Mouse (Mus musculus) heart, embryonic 11.5 days (tissue): ENCODE data around the gene Cacna2d1. TPM values are rescaled to one million over a fixed set of nuclear protein-coding genes. Genes with fewer than 3 reads are reported as not detected.

Experiments
- ATAC-seq: fragments of 200-750 bp; cut with Nextera tagmentation; replicated peaks from 2 replicates; pipeline ENCODE4 v1.8.0; 2017; ENCODE audit warnings: moderate library complexity; ENCODE audit not compliant: insufficient number of reproducible peaks, low FRiP score, low TSS enrichment
- H3K27ac ChIP-seq: fragments of 300-500 bp; sonication (generic); 2 replicates; pipeline ENCODE4 v1.5.1; 2014; ENCODE audit warnings: mild to moderate bottlenecking, low read depth, low read length
- H3K27me3 ChIP-seq: fragments of 300-500 bp; sonication (generic); 2 replicates; pipeline ENCODE4 v1.6.1; 2014; ENCODE audit warnings: mild to moderate bottlenecking, low read length, mixed read lengths; ENCODE audit not compliant: control insufficient read depth, insufficient read depth
- H3K36me3 ChIP-seq: fragments of 300-500 bp; sonication (generic); 2 replicates; pipeline ENCODE4 v1.6.1; 2014; ENCODE audit warnings: mild to moderate bottlenecking, low read length, moderate library complexity, mixed read lengths; ENCODE audit not compliant: control insufficient read depth, insufficient read depth
- H3K4me1 ChIP-seq: fragments of 300-500 bp; sonication (generic); 2 replicates; pipeline ENCODE4 v1.6.1; 2014; ENCODE audit warnings: low read length; ENCODE audit not compliant: control insufficient read depth, insufficient read depth
- H3K4me2 ChIP-seq: fragments of 300-500 bp; sonication (generic); 2 replicates; pipeline ENCODE4 v1.6.1; 2014; ENCODE audit warnings: mild to moderate bottlenecking, moderate library complexity
- H3K4me3 ChIP-seq: fragments of 300-500 bp; sonication (generic); 2 replicates; pipeline ENCODE4 v1.5.1; 2014; ENCODE audit warnings: low read depth, low read length
- H3K9ac ChIP-seq: fragments of 300-500 bp; sonication (generic); 2 replicates; pipeline ENCODE4 v1.6.1; 2014; ENCODE audit warnings: mild to moderate bottlenecking, low read depth, low read length, moderate library complexity
- H3K9me3 ChIP-seq: fragments of 300-500 bp; sonication (generic); replicated peaks from 2 replicates; pipeline ENCODE4 v1.6.1; 2016; ENCODE audit warnings: low read length; ENCODE audit not compliant: control insufficient read depth
- WGBS: fragments of 180-500 bp; shearing (Covaris S2); extraction: QIAGEN DNeasy Blood & Tissue Kit; methylation state at CpG from one replicate; pipeline ENCODE4 v1.1.7; 2014; ENCODE audit not compliant: insufficient replicate concordance; 5-methylcytosine and 5-hydroxymethylcytosine counted together
- polyA plus RNA-seq: library from polyadenylated mRNA; unstranded; fragments of >200 nt; fragmentation: Nextera tagmentation; extraction: Ambion mirVana; gene quantifications from 2 replicates; pipeline ENCODE4 v1.2.1, GENCODE M21; 2014

The Cacna2d1 gene
- polyA plus RNA-seq, 1 experiment from 2014 or later, result 17.9 TPM

GRCm38 (mm10) chr5:16231477-16231876 is 297.0 kb downstream of the Cacna2d1 start:
- WGBS, result 86% methylated on average over 9 of the region's 9 CpGs
- Histone ChIP-seq H3K9ac (no peak overlapping the region), H3K27ac (no peak overlapping the region), H3K36me3 (no peaks in the 10 kb centered on the region), H3K4me1 (no peaks in the 10 kb centered on the region), H3K4me3 (no peak overlapping the region), H3K27me3 (no peaks in the 10 kb centered on the region), H3K9me3 (no peaks in the 10 kb centered on the region), H3K4me2 (no peak overlapping the region)
- no peak for ATAC-seq

GRCm38 (mm10) chr5:16234891-16235290 is 300.4 kb downstream of the Cacna2d1 start:
- Histone ChIP-seq H3K36me3 (no peaks in the 10 kb centered on the region), H3K9ac (no peak overlapping the region), H3K27me3 (no peaks in the 10 kb centered on the region), H3K4me3 (no peak overlapping the region), H3K27ac (no peak overlapping the region), H3K4me2 (no peak overlapping the region), H3K4me1 (no peaks in the 10 kb centered on the region), H3K9me3 (no peaks in the 10 kb centered on the region)
- no peak for ATAC-seq
- 79% methylated on average over 6 of the region's 6 CpGs for WGBS

- Histone ChIP-seq H3K9ac (no peak overlapping the region), H3K27me3 (no peaks in the 10 kb centered on the region), H3K27ac (no peak overlapping the region), H3K4me3 (no peak overlapping the region), H3K36me3 (no peaks in the 10 kb centered on the region), H3K4me2 (no peak overlapping the region), H3K4me1 (no peaks in the 10 kb centered on the region), H3K9me3 (no peaks in the 10 kb centered on the region)
- no peak for ATAC-seq
- 80% methylated on average over 2 of the region's 2 CpGs for WGBS
These were observed 301.4 kb downstream of the Cacna2d1 start for GRCm38 (mm10) chr5:16235864-16236263.

DNA sequence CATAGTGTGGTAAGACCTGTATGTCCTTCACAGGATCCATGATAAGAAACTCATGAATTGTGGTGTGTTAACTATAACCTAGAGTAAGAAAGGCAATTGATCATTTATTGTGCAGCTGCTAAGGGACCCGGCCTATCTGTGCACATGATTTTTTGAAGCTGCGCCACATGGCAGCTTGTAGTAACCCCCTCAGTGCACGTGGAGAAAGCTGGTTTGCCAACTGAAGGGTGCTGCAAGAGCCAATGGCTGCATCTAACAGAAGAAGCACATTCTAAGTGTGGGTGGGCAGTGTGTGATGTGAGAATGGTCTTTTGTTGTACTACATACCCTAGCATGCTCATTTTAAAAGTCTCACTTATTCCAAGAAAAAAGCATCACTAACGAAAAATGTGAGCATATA is 302.1 kb downstream of the Cacna2d1 start:
- no peaks in the 10 kb centered on the region for H3K27me3 ChIP-seq
- H3K27ac ChIP-seq, result no peak overlapping the region
- WGBS, result 81% methylated on average over 4 of the region's 4 CpGs
- H3K4me2 ChIP-seq, result no peak overlapping the region
- H3K9ac ChIP-seq, result no peak overlapping the region
- H3K36me3 ChIP-seq, result no peaks in the 10 kb centered on the region
- ATAC-seq, result no peak
- no peaks in the 10 kb centered on the region for H3K4me1 ChIP-seq
- H3K9me3 ChIP-seq, result no peaks in the 10 kb centered on the region
- H3K4me3 ChIP-seq, result no peak overlapping the region

GRCm38 (mm10) chr5:16237972-16238371 is 303.5 kb downstream of the Cacna2d1 start:
- Histone ChIP-seq H3K27me3 (no peaks in the 10 kb centered on the region), H3K36me3 (no peaks in the 10 kb centered on the region), H3K4me1 (no peaks in the 10 kb centered on the region), H3K27ac (no peak overlapping the region), H3K4me2 (no peak overlapping the region), H3K4me3 (no peak overlapping the region), H3K9me3 (no peaks in the 10 kb centered on the region), H3K9ac (no peak overlapping the region)
- WGBS, result 56% methylated on average over 5 of the region's 5 CpGs
- no peak for ATAC-seq

GRCm38 (mm10) chr5:16240255-16240654 is 305.8 kb downstream of the Cacna2d1 start:
- Histone ChIP-seq H3K4me3 (no peak overlapping the region), H3K4me1 (no peaks in the 10 kb centered on the region), H3K9ac (no peak overlapping the region), H3K4me2 (no peak overlapping the region), H3K9me3 (no peaks in the 10 kb centered on the region), H3K36me3 (no peaks in the 10 kb centered on the region), H3K27me3 (no peaks in the 10 kb centered on the region), H3K27ac (no peak overlapping the region)
- no peak for ATAC-seq
- WGBS, result 90% methylated on average over 3 of the region's 3 CpGs

GRCm38 (mm10) chr5:16243599-16243998 is 309.1 kb downstream of the Cacna2d1 start:
- WGBS, result 82% methylated on average over 2 of the region's 2 CpGs
- ATAC-seq, result no peak
- Histone ChIP-seq H3K4me2 (no peak overlapping the region), H3K4me3 (no peak overlapping the region), H3K27ac (no peak overlapping the region), H3K36me3 (no peaks in the 10 kb centered on the region), H3K9me3 (no peaks in the 10 kb centered on the region), H3K9ac (no peak overlapping the region), H3K4me1 (no peaks in the 10 kb centered on the region), H3K27me3 (no peaks in the 10 kb centered on the region)

DNA sequence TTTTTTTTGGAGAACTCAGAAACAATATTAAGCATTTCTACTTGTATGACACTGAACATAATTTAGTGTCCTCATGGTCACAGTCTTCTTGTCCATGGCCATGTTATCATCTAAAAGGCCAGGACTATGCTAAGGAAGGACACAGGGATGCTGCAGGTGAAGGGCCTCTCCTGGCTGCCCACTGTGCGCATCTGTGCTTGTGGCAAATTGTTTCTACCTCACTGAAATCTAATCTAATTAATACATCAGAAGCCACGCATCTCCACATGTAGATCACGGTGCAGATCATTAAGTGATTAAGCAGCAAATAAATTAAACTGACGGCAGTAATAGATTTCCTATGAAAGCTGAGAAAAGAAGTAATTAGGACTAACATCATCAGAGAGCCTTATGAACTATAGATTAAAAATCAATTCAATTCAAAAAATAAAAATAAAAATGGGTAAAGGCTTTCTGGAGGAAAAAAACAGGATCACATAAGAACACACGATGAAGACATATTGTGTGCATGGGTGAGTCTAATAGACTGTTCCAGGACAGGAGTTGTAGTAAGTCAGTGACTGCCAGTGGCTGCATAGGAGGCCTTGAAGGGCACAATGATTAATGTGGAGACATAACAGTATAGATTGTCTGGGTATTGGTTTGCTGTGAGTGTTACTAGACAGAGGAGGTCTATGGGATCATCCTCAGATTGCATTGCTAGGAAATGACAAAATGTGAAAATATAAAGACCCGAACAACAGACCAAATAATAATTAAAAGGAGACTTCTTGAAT is 318.4 kb downstream of the Cacna2d1 start:
- WGBS, result 85% methylated on average over 6 of the region's 6 CpGs
- Histone ChIP-seq H3K9me3 (no peaks in the 10 kb centered on the region), H3K27me3 (no peaks in the 10 kb centered on the region), H3K27ac (no peak overlapping the region), H3K4me2 (no peak overlapping the region), H3K4me3 (no peak overlapping the region), H3K9ac (no peak overlapping the region), H3K4me1 (no peaks in the 10 kb centered on the region), H3K36me3 (no peaks in the 10 kb centered on the region)
- ATAC-seq, result no peak

DNA sequence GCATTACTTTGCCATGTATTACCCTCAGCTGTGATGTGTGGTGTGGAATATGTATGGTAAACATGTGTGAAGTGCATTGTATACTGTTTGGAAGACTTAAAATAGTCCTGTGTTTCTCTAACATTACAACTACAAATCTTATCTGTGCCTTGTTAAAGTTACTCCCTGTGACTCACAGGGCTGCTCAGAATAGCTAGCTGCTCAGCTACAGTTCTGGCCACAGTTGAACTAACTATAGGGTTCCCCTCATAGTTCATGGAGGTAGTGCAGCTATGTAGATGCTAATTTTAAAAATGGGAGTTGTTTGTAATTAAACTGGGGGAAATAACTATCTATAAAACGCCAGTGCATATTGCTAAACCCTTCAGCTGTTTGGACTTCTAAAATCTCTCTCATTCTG is 319.3 kb downstream of the Cacna2d1 start:
- H3K4me2 ChIP-seq, result no peak overlapping the region
- 63% methylated on average over 1 of the region's 1 CpGs for WGBS
- H3K4me3 ChIP-seq, result no peak overlapping the region
- no peak overlapping the region for H3K27ac ChIP-seq
- ATAC-seq, result no peak
- no peak overlapping the region for H3K9ac ChIP-seq
- H3K36me3 ChIP-seq, result no peaks in the 10 kb centered on the region
- H3K4me1 ChIP-seq, result no peaks in the 10 kb centered on the region
- no peaks in the 10 kb centered on the region for H3K27me3 ChIP-seq
- no peaks in the 10 kb centered on the region for H3K9me3 ChIP-seq
